Mouse (Mus musculus): ENCODE results near the gene Card11.
A peak's percentile ranks its signal among the peaks of the same experiment; 100 is the strongest.

Card11 gene

GRCm38 (mm10) chr5:140830314-140831063 lies 169.9 kb downstream of the Card11 start, which contains the start of gene Gna12:
TSS of gene Gna12 (minus strand) at chr5:140830431.
- DNase-seq: peak; percentile 95

DNA sequence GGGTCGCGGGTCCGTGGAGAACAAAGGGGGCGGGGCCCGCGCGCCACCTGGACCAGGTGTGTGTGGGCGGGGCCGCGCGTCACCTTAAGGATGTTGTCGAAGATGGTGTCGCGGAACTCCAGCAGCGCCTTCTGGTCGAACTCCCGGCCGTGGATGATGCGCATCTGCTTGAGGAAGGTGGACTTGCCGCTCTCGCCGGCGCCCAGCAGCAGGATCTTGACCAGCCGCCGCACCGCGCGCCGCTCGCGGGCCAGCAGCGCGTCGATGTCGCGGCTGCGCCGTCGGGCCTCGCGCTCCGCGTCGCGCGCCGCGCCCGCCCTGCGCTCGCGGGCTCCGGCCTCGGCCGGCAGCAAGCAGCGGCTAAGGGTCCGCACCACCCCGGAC lies 170.5 kb downstream of the Card11 start:
- DNase-seq: peak; percentile 52

GRCm38 (mm10) chr5:140829081-140829910 lies 171.1 kb downstream of the Card11 start:
- no peak for DNase-seq

- no peak for DNase-seq
These were observed 172.0 kb downstream of the Card11 start for GRCm38 (mm10) chr5:140828363-140828762.

GRCm38 (mm10) chr5:140827896-140828295 lies 172.5 kb downstream of the Card11 start:
- DNase-seq: no peak

DNA sequence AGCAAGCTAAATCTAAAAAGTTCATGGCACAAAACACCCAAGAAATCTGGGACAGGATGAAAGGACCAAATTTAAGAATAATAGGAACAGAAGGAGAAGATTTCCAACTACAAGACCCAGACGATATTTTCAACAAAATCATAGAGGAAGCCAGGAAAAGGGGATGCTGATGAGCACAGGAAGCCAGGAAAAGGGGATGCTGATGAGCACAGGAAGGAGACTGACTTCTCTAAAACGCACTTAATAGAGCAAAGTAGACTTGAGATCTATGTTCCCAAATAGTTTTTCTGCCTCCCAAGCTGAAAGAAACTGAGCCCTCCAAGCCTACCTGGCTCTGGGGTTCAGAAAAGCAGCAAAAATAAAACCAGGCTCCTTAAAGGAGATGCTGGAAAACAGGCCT lies 173.0 kb downstream of the Card11 start:
- no peak for DNase-seq

- no peak for DNase-seq
These were observed 173.6 kb downstream of the Card11 start for GRCm38 (mm10) chr5:140826796-140827195.

DNA sequence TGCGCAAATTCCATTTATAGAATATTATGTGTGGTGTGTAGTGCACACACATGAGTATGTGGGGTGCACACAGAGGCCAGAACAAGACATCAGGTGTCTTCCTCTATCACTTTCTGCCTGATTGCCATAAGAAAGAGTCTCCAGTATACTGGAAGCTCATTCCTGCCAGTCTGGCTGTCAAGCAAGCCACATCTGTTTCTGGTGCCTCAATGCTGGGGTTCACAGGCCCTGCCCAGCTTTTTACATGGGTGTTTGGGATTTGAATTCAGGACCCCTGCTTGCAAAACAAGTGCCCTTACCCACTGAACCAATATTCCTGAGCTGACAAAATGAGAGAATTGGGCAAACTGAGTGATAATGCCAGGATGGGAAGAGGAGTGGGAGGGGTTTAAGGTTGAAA lies 174.3 kb downstream of the Card11 start:
- no peak for DNase-seq

GRCm38 (mm10) chr5:140824126-140824525 lies 176.3 kb downstream of the Card11 start:
- DNase-seq: no peak

GRCm38 (mm10) chr5:140823386-140823785 lies 177.0 kb downstream of the Card11 start:
- no peak for DNase-seq
